Mouse (Mus musculus): Measurements from ENCODE around the gene Pcp4l1.

DNA sequence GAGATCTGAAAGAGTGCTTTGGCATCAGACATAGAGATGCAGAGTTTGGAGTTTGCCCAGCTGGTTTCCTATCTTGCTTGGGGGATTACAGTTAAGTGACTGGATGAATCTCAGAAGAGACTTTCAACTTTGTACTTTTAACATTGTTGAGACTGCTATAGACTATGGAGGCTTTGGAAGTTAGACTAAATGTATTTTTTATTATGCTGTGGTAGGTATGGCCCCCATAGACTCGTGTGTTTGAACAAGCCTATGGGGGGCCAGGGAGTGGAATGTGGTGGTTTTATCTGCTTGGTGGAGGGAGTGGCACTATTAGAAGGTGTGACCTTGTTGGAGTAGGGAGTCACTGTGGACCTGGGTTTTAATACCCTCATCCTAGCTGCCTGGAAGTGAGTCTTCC, 3.5 kb upstream of the Pcp4l1 start:
- TF ChIP-seq CTCF (IDR thresholded peaks at IDR 0.05; ENCODE audit: extremely low read depth, insufficient read length, insufficient replicate concordance, low read depth, low read length) (no peak), POLR2A (IDR thresholded peaks at IDR 0.05; ENCODE audit: low read depth, low read length) (no peak)

Data from small intestine, adult 2 months (tissue).